Mouse (Mus musculus): ENCODE measurements around the gene Asb4.
A peak's percentile ranks its signal among the peaks of the same experiment; 100 is the strongest.

The Asb4 gene

GRCm38 (mm10) chr6:5410697-5411391 lies 27.7 kb downstream of the Asb4 start:
- Histone ChIP-seq H3K27me3 (ENCODE audit: control insufficient read depth, insufficient read depth, low read length, poor library complexity, severe bottlenecking) (no peaks in the 10 kb centered on the region), H3K36me3 (ENCODE audit: control insufficient read depth, insufficient read depth, low read length, poor library complexity, severe bottlenecking) (no peaks in the 10 kb centered on the region)
- DNase-seq (ENCODE audit: low read depth, low spot score), result peak; percentile 51

GRCm38 (mm10) chr6:5413282-5413681 lies 30.1 kb downstream of the Asb4 start:
- H3K27me3 ChIP-seq (ENCODE audit: control insufficient read depth, insufficient read depth, low read length, poor library complexity, severe bottlenecking), result no peaks in the 10 kb centered on the region
- no peak for DNase-seq (ENCODE audit: low read depth, low spot score)
- H3K36me3 ChIP-seq (ENCODE audit: control insufficient read depth, insufficient read depth, low read length, poor library complexity, severe bottlenecking), result no peaks in the 10 kb centered on the region

GRCm38 (mm10) chr6:5421442-5421841 lies 38.3 kb downstream of the Asb4 start:
- no peaks in the 10 kb centered on the region for H3K27me3 ChIP-seq (ENCODE audit: control insufficient read depth, insufficient read depth, low read length, poor library complexity, severe bottlenecking)
- no peaks in the 10 kb centered on the region for H3K36me3 ChIP-seq (ENCODE audit: control insufficient read depth, insufficient read depth, low read length, poor library complexity, severe bottlenecking)
- no peak for DNase-seq (ENCODE audit: low read depth, low spot score)

- no peaks in the 10 kb centered on the region for H3K27me3 ChIP-seq (ENCODE audit: control insufficient read depth, insufficient read depth, low read length, poor library complexity, severe bottlenecking)
- no peak for DNase-seq (ENCODE audit: low read depth, low spot score)
- no peaks in the 10 kb centered on the region for H3K36me3 ChIP-seq (ENCODE audit: control insufficient read depth, insufficient read depth, low read length, poor library complexity, severe bottlenecking)
Measured at GRCm38 (mm10) chr6:5422386-5422785, 39.2 kb downstream of the Asb4 start.

- Histone ChIP-seq H3K36me3 (ENCODE audit: control insufficient read depth, insufficient read depth, low read length, poor library complexity, severe bottlenecking) (no peaks in the 10 kb centered on the region), H3K27me3 (ENCODE audit: control insufficient read depth, insufficient read depth, low read length, poor library complexity, severe bottlenecking) (no peaks in the 10 kb centered on the region)
- no peak for DNase-seq (ENCODE audit: low read depth, low spot score)
Measured at GRCm38 (mm10) chr6:5423594-5423993, 40.4 kb downstream of the Asb4 start.

GRCm38 (mm10) chr6:5427033-5427432 lies 43.8 kb downstream of the Asb4 start:
- Histone ChIP-seq H3K27me3 (ENCODE audit: control insufficient read depth, insufficient read depth, low read length, poor library complexity, severe bottlenecking) (no peaks in the 10 kb centered on the region), H3K36me3 (ENCODE audit: control insufficient read depth, insufficient read depth, low read length, poor library complexity, severe bottlenecking) (no peaks in the 10 kb centered on the region)
- no peak for DNase-seq (ENCODE audit: low read depth, low spot score)

GRCm38 (mm10) chr6:5429562-5429961 lies 46.4 kb downstream of the Asb4 start:
- H3K27me3 ChIP-seq (ENCODE audit: control insufficient read depth, insufficient read depth, low read length, poor library complexity, severe bottlenecking), result no peaks in the 10 kb centered on the region
- DNase-seq (ENCODE audit: low read depth, low spot score), result no peak
- no peaks in the 10 kb centered on the region for H3K36me3 ChIP-seq (ENCODE audit: control insufficient read depth, insufficient read depth, low read length, poor library complexity, severe bottlenecking)

GRCm38 (mm10) chr6:5429982-5430550 lies 46.9 kb downstream of the Asb4 start:
- DNase-seq (ENCODE audit: low read depth, low spot score), result no peak
- Histone ChIP-seq H3K36me3 (ENCODE audit: control insufficient read depth, insufficient read depth, low read length, poor library complexity, severe bottlenecking) (no peaks in the 10 kb centered on the region), H3K27me3 (ENCODE audit: control insufficient read depth, insufficient read depth, low read length, poor library complexity, severe bottlenecking) (no peaks in the 10 kb centered on the region)

GRCm38 (mm10) chr6:5433887-5434286 lies 50.7 kb downstream of the Asb4 start:
- no peaks in the 10 kb centered on the region for H3K36me3 ChIP-seq (ENCODE audit: control insufficient read depth, insufficient read depth, low read length, poor library complexity, severe bottlenecking)
- DNase-seq (ENCODE audit: low read depth, low spot score), result no peak
- no peaks in the 10 kb centered on the region for H3K27me3 ChIP-seq (ENCODE audit: control insufficient read depth, insufficient read depth, low read length, poor library complexity, severe bottlenecking)

GRCm38 (mm10) chr6:5437757-5438156 lies 54.6 kb downstream of the Asb4 start:
- Histone ChIP-seq H3K36me3 (ENCODE audit: control insufficient read depth, insufficient read depth, low read length, poor library complexity, severe bottlenecking) (no peaks in the 10 kb centered on the region), H3K27me3 (ENCODE audit: control insufficient read depth, insufficient read depth, low read length, poor library complexity, severe bottlenecking) (no peaks in the 10 kb centered on the region)
- no peak for DNase-seq (ENCODE audit: low read depth, low spot score)

GRCm38 (mm10) chr6:5441221-5441620 lies 58.0 kb downstream of the Asb4 start:
- no peak for DNase-seq (ENCODE audit: low read depth, low spot score)
- Histone ChIP-seq H3K36me3 (ENCODE audit: control insufficient read depth, insufficient read depth, low read length, poor library complexity, severe bottlenecking) (no peaks in the 10 kb centered on the region), H3K27me3 (ENCODE audit: control insufficient read depth, insufficient read depth, low read length, poor library complexity, severe bottlenecking) (no peaks in the 10 kb centered on the region)

GRCm38 (mm10) chr6:5442316-5443085 lies 59.3 kb downstream of the Asb4 start:
- Histone ChIP-seq H3K27me3 (ENCODE audit: control insufficient read depth, insufficient read depth, low read length, poor library complexity, severe bottlenecking) (no peaks in the 10 kb centered on the region), H3K36me3 (ENCODE audit: control insufficient read depth, insufficient read depth, low read length, poor library complexity, severe bottlenecking) (no peaks in the 10 kb centered on the region)
- DNase-seq (ENCODE audit: low read depth, low spot score), result no peak

GRCm38 (mm10) chr6:5443104-5443863 lies 60.1 kb downstream of the Asb4 start:
- H3K27me3 ChIP-seq (ENCODE audit: control insufficient read depth, insufficient read depth, low read length, poor library complexity, severe bottlenecking), result no peaks in the 10 kb centered on the region
- DNase-seq (ENCODE audit: low read depth, low spot score), result no peak
- H3K36me3 ChIP-seq (ENCODE audit: control insufficient read depth, insufficient read depth, low read length, poor library complexity, severe bottlenecking), result no peaks in the 10 kb centered on the region

GRCm38 (mm10) chr6:5444331-5444898 lies 61.2 kb downstream of the Asb4 start:
- no peak for DNase-seq (ENCODE audit: low read depth, low spot score)
- H3K27me3 ChIP-seq (ENCODE audit: control insufficient read depth, insufficient read depth, low read length, poor library complexity, severe bottlenecking), result no peaks in the 10 kb centered on the region
- no peaks in the 10 kb centered on the region for H3K36me3 ChIP-seq (ENCODE audit: control insufficient read depth, insufficient read depth, low read length, poor library complexity, severe bottlenecking)
